Mouse (Mus musculus) Muller cell, postnatal 12 days (primary cell): ENCODE measurements around the gene Wfdc1.

ENCODE experiments used
- DNase-seq: peaks from one replicate; pipeline ENCODE4 v3.0.0-alpha.2; 2015; ENCODE audit errors: inconsistent ontology term

Gene Wfdc1

GRCm38 (mm10) chr8:119638261-119638660, 27.9 kb upstream of the Wfdc1 start:
- DNase-seq, result no peak

GRCm38 (mm10) chr8:119639798-119640197, 26.4 kb upstream of the Wfdc1 start:
- DNase-seq, result no peak

GRCm38 (mm10) chr8:119641058-119641457, 25.1 kb upstream of the Wfdc1 start:
- no peak for DNase-seq

GRCm38 (mm10) chr8:119642960-119643359, 23.2 kb upstream of the Wfdc1 start:
- no peak for DNase-seq

- DNase-seq, result no peak
Measured at GRCm38 (mm10) chr8:119644429-119644960, 21.7 kb upstream of the Wfdc1 start.

GRCm38 (mm10) chr8:119644981-119645597, 21.1 kb upstream of the Wfdc1 start:
- no peak for DNase-seq

- no peak for DNase-seq
Measured at GRCm38 (mm10) chr8:119646197-119646596, 20.0 kb upstream of the Wfdc1 start.

- no peak for DNase-seq
Measured at GRCm38 (mm10) chr8:119646846-119647245, 19.3 kb upstream of the Wfdc1 start.

GRCm38 (mm10) chr8:119651324-119651723, 14.8 kb upstream of the Wfdc1 start:
- DNase-seq, result no peak

GRCm38 (mm10) chr8:119656709-119657464, 9.3 kb upstream of the Wfdc1 start:
- peak; percentile 54 for DNase-seq

GRCm38 (mm10) chr8:119661081-119661480, 5.1 kb upstream of the Wfdc1 start:
- peak; percentile 93 for DNase-seq

- no peak for DNase-seq
Measured at GRCm38 (mm10) chr8:119661892-119662291, 4.3 kb upstream of the Wfdc1 start.

GRCm38 (mm10) chr8:119663440-119663839, 2.7 kb upstream of the Wfdc1 start:
- DNase-seq, result no peak

- DNase-seq, result peak; percentile 49
Measured at GRCm38 (mm10) chr8:119665270-119665669, 895 bp upstream of the Wfdc1 start.

GRCm38 (mm10) chr8:119668447-119668846, 2.3 kb downstream of the Wfdc1 start:
- DNase-seq, result no peak

- DNase-seq, result no peak
Measured at GRCm38 (mm10) chr8:119669284-119669683, 3.1 kb downstream of the Wfdc1 start.

GRCm38 (mm10) chr8:119670419-119671091, 4.4 kb downstream of the Wfdc1 start:
- peak; percentile 56 for DNase-seq

GRCm38 (mm10) chr8:119673976-119674555, 7.9 kb downstream of the Wfdc1 start:
- no peak for DNase-seq

- DNase-seq, result no peak
Measured at GRCm38 (mm10) chr8:119675457-119675856, 9.3 kb downstream of the Wfdc1 start.

- peak; percentile 88 for DNase-seq
Measured at GRCm38 (mm10) chr8:119676389-119676788, 10.2 kb downstream of the Wfdc1 start.

- no peak for DNase-seq
Measured at GRCm38 (mm10) chr8:119678138-119678843, 12.1 kb downstream of the Wfdc1 start.
